Mouse (Mus musculus): ENCODE results near the gene Aox4. TPM values are rescaled to one million over a fixed set of nuclear protein-coding genes. Genes with fewer than 3 reads are reported as not detected.

The Aox4 gene
- total RNA-seq, 2 experiments from 2014 or later, result 2.2 to 2.5 TPM

DNA sequence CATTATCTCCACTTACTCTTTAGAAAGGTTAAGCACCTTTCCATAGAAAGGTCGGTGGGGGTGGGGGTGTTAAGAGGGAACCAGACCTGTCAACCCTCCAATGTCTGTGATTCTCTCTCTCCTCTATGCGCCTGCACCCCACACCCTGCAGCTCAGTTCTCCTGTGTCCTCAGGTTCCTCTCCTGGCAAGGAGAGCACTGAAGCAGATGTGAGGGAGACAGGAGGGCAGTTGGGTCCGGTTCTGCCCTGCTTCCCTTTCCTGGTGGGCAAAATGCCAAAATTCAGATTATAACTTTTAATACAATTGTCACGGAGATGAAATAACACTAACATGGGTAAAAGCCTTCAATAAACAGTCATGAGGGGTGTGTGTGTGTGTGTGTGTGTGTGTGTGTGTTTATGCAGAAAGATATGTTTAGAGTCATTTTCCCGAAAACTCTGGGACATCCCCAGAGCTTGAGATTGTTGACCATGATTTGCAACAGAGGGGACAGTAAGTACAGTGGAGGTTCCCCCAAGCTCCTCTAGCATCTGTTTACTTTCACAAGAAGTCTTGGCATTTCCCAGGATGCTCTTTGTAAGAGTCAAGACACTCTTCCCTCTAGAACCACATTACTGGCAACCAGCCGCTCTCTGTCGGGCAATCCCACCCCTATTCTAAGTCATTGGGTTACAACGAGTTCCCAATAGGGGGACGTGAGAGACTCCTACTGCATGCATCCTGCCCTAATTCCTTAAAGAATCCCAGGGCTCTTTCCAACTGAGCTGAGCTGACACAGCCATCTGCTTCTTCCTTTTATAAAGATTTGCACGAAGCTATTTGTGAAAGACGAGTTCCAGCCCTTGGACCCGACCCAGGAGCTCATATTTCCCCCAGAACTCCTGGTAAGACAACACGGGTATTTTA is 81.5 kb downstream of the Aox4 start:
- no peak overlapping the region for H3K27ac ChIP-seq
- H3K4me3 ChIP-seq, result no peak overlapping the region
- peak in 1 of 2 experiments; percentile 26 for DNase-seq (ENCODE audit: low spot score in 2 of 2)
- TF ChIP-seq CTCF (conservative IDR thresholded peaks at IDR 0.05), result no peak

DNA sequence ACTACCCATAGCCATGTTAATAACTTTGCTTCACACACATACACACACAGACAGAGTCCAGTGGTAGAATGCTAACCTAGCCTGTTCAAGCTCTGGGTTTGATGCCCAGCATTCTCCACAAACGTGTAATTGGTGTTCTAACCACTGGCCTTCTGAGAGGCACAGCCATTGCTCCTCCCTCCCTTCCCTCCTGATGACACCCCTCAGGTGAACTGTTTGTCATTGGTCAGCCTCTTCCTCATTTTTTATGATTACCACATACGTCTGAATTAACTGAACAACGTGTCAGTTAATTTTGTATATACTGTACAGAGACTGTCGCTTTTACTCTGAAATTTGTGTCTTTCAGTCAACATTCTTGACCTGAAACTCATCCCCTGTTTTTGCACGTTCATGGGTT is 84.5 kb downstream of the Aox4 start:
- H3K4me3 ChIP-seq, result no peak overlapping the region
- no peak overlapping the region for H3K27ac ChIP-seq
- DNase-seq (ENCODE audit: low spot score in 2 of 2), result no peak
- TF ChIP-seq CTCF (conservative IDR thresholded peaks at IDR 0.05), result no peak

DNA sequence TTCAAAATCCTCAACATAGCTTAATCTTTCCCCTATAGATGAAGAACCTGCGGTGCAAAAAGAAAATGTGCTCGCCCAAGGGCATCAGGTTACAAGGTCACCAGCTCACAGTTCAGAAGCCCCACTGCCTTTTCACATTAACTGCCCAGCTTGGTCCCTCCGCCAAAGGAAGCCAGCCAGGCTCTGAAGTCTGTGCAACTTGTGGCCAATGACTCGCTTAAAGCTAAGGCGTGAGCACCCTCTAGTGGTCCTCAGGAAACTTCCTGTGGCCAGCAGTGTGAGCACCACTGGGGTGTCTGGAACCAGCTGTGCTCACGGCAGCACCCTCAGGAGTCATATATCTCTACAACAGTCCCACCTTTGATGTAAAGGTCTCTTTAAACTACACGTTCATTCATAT is 86.1 kb downstream of the Aox4 start:
- TF ChIP-seq CTCF (conservative IDR thresholded peaks at IDR 0.05), result peak; percentile 96
- Histone ChIP-seq H3K27ac (no peak overlapping the region), H3K4me3 (no peak overlapping the region)
- peak; percentile 63 to 65 for DNase-seq (ENCODE audit: low spot score in 2 of 2)

DNA sequence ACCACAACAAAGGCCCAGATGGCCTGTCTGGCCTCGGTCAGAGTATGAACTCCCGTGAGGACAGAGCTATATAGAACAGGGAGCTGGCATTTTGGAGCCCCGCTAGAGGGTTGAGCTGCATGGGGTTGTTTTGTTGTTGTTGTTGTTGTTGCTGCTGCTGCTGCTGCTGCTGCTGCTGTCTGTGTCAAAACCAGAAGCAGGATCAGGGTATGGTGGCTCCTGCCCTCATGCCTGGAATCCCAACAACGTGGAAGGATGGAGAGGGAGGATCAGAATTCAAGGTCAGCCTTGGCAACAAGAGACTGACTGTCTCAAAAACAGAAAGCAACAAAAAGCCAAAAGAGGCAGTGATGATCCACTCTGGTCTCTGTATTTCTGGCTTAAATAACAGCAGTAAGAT is 86.6 kb downstream of the Aox4 start:
- no peak for DNase-seq (ENCODE audit: low spot score in 2 of 2)
- Histone ChIP-seq H3K4me3 (no peak overlapping the region), H3K27ac (no peak overlapping the region)
- TF ChIP-seq CTCF (conservative IDR thresholded peaks at IDR 0.05), result no peak

DNA sequence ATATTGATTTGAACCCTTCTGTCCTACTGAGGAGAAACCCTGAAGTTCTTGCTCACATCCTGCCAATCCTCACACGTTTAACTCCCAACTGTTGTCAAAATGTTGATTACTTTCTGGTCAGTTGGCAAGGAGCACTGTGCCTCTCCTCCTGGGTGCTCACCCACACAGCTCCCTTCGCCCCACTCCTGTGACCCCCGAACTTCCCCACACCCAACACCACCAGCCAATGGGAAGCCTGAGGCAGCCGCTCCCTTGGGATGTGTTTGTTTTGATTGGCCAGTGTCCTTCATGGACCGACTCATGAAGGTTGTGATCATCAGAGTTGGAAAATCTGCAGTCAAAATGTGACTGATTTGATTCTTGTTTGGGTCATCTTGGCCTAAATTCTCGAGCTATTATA is 88.2 kb downstream of the Aox4 start:
- H3K4me3 ChIP-seq, result no peak overlapping the region
- no peak for TF ChIP-seq CTCF (conservative IDR thresholded peaks at IDR 0.05)

DNA sequence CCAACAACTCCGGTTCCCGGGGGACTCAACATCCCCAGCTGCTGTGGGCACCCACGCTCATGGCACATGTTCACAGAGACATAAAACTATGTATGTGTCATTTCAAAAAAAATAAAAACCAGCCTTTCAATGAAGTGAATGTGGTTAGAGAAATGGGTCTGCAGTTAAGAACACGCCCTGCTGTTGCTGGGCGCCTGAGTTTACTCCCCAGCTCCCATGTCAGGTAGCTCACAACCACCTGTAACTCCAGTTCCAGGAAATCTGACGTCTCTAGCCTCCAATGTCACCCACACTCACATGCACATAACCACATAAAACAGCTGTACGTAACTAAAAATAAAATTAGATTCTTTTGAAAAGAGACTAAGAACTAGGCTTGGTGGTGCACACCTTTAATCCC is 90.9 kb downstream of the Aox4 start:
- Histone ChIP-seq H3K27ac (no peak overlapping the region), H3K4me3 (no peak overlapping the region)
- TF ChIP-seq CTCF (conservative IDR thresholded peaks at IDR 0.05), result no peak
- no peak for DNase-seq (ENCODE audit: low spot score in 2 of 2)

More for the DNA sequence above, 88.2 kb downstream of the Aox4 start:
- H3K27ac ChIP-seq, result no peak overlapping the region
- DNase-seq (ENCODE audit: low spot score in 2 of 2), result no peak

DNA sequence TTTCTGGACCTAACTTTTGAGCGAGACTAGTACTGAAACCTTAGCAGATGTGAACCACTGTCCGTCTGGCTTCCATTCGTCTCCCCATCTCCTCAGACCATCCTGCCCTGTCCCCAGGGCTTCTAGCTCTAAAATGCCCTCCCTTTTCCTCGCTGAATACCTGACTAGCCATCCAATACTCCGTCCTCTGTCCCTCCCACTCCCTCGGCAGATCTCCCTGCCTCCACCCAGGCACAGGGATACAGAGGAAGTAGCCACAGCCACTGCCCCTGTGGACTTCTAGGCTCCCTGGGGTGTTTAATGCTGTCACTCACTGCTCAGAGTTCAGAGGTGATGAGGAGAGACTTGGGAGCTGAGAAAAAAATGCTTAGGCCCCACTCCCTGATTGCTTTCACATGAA is 91.8 kb downstream of the Aox4 start:
- H3K4me3 ChIP-seq, result no peak overlapping the region
- no peak for TF ChIP-seq CTCF (conservative IDR thresholded peaks at IDR 0.05)
- no peak overlapping the region for H3K27ac ChIP-seq
- no peak for DNase-seq (ENCODE audit: low spot score in 2 of 2)

DNA sequence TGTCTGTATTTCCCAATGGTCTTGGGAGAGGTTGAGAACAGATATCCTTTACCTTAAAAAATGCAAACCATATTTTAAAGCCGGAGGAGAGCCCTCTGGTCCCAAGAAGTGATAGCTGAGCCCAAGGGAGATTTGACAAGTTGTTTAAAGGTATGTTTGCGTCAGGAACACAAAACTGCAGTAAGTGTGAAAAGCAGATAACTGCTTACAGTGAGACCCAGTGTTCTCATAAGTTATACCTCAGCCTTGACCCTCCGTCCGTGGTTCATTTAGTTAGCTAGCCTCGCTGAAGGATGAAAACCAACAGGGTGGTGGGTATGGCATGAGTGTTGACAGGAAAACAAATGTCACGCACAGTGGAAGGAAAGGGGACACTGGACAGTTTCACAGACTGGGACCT is 92.8 kb downstream of the Aox4 start:
- no peak overlapping the region for H3K4me3 ChIP-seq
- no peak for DNase-seq (ENCODE audit: low spot score in 2 of 2)
- H3K27ac ChIP-seq, result no peak overlapping the region
- no peak for TF ChIP-seq CTCF (conservative IDR thresholded peaks at IDR 0.05)

DNA sequence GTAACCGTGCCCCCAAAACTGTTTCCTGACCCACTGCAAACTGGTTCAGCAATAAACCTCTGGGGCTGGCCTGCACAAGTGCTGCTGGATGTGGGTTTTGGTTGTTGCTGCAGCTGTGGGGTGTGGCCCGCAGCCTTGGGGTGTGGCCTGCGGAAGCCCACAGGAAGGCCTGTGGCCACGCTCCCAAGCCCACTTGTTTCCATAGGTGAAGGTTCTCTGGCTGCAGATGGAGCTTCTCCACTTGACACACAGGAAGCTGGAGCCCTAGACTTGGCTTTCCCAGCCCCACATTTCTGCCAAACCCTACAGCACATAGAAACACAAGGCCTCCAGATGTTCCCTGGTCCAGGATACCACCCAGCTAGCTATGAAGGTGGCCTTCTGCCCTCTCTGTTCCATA is 93.5 kb downstream of the Aox4 start:
- DNase-seq (ENCODE audit: low spot score in 2 of 2), result no peak
- no peak overlapping the region for H3K27ac ChIP-seq
- no peak overlapping the region for H3K4me3 ChIP-seq
- no peak for TF ChIP-seq CTCF (conservative IDR thresholded peaks at IDR 0.05)

DNA sequence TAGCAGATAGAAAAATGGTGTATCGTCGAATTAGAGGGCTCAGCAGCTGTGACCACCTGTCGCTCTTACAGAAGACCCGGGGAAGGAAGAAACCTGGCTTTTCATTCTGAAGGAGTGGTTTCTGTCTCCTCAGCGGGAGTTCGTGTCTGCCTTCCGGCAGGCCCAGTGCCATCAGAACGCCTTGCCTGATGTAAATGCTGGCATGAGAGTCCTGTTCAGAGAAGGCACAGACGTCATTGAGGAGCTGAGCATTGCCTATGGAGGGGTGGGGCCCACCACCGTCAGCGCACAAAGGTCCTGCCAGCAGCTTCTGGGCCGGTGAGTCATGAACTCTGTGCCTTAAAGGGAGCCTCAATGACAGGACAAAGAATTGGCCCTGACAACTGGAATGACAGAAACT is 94.1 kb downstream of the Aox4 start:
- H3K27ac ChIP-seq, result no peak overlapping the region
- no peak for DNase-seq (ENCODE audit: low spot score in 2 of 2)
- TF ChIP-seq CTCF (conservative IDR thresholded peaks at IDR 0.05), result no peak
- no peak overlapping the region for H3K4me3 ChIP-seq

DNA sequence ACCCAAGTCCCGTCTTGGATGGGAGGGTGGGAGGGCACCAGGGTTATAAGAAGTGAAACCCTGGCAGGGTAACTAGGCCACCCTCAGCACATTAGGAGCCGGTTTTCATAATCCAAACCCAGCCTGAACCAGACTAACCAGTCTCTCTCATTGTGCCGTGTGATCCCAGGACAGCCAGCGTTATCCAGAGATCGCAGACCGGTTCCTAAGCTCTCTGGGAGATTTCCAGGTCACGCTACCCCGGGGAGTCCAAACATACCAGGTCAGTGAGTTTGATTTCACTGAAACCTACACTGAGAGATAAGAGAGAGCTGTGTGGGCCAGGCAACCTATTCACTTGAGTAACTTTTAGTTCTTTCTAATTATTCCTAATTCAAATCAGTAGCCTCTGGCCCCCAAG is 97.0 kb downstream of the Aox4 start:
- Histone ChIP-seq H3K4me3 (no peak overlapping the region), H3K27ac (no peak overlapping the region)
- no peak for DNase-seq (ENCODE audit: low spot score in 2 of 2)
- TF ChIP-seq CTCF (conservative IDR thresholded peaks at IDR 0.05), result no peak

DNA sequence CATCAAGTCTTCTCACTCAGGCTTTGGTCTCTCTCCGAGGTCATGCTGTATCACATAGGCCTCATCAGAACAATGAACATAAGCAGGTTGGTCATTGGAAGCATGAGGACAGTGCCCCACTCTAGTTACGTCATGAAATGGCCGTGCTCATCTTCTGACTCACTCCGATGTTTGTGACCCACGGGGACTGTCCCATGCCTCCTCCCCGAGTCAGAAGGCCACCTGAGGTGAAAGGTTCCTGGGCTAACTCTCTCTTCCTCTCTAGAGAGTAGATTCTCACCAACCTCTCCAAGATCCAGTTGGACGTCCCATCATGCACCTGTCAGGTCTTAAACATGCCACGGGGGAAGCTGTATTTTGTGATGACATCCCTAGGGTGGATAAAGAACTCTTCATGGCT is 98.4 kb downstream of the Aox4 start:
- TF ChIP-seq CTCF (conservative IDR thresholded peaks at IDR 0.05), result no peak
- no peak for DNase-seq (ENCODE audit: low spot score in 2 of 2)
- Histone ChIP-seq H3K4me3 (no peak overlapping the region), H3K27ac (no peak overlapping the region)

DNA sequence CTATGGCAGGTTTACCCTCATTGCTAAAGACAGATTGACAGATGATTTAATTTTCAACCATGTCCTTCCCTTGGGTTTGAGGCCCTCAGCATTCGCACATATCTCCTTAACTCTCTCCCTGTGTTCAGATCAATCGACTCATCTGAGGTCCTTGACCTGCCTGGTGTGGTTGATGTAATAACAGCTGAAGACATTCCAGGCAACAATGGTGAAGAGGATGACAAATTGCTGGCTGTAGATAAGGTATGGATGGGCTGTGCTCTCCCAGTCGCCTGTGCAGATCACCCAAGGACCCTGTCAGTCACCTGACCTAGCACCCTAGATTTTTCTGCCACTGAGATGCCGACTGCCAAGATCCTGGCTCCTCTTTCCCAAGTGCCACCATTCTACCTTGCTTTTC is 99.7 kb downstream of the Aox4 start:
- no peak for DNase-seq (ENCODE audit: low spot score in 2 of 2)
- Histone ChIP-seq H3K27ac (no peak overlapping the region), H3K4me3 (no peak overlapping the region)
- TF ChIP-seq CTCF (conservative IDR thresholded peaks at IDR 0.05), result no peak

DNA sequence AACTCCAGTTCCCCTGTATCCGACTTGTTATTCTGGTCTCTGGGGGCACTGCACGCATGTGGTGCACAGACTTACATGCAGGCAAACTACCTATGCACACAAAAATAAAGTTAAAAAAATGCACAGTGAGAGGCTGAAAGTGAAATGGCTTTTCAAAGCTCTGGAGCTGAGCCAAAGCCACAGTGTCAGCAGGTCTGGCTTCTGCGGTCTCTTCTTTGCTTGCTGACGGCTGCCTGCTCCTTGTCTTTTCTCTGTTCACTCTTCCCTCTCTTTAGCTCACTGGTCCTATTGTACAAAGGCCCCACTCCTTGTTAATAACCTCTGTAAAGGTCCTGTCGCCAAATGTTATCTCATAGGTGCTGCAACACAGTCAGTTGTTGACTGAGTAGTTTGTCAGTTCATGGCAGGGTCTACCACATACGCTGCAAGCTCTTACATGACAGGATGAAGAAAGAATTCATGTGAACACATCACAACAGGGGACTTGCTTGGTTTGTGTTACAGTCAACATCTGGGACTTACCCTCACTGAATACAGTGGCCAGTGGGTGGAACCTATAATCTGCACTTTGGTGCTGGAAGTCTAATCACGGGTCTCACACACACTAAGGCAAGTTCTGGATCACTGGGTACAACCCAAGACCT is 101.1 kb downstream of the Aox4 start:
- Histone ChIP-seq H3K4me3 (no peak overlapping the region), H3K27ac (no peak overlapping the region)
- no peak for TF ChIP-seq CTCF (conservative IDR thresholded peaks at IDR 0.05)
- no peak for DNase-seq (ENCODE audit: low spot score in 2 of 2)

Data from layer of hippocampus, adult 2 months (tissue).